Mouse (Mus musculus): Measurements from ENCODE around the gene Pfdn4.

Pfdn4 gene

DNA sequence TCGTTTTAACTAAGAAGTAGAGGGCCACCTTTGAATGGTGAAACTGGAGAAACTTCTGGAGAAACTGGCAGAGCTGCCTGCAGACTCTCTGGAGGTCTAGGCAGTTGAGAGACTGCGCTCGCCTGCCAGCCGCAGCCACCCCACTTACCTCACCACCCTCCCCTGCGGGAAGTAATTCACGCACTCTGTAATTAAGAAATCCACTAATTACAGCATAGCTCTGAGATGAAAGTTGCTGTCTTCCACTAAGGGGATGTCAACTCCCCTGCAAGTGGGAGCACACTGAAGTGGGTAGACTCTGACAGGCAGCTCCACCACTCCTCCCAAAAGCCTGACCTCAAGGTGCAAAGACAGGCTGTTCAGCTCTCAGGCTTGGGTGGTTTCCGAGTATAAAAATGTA lies 55.9 kb downstream of the Pfdn4 start:
- no peak for DNase-seq

DNA sequence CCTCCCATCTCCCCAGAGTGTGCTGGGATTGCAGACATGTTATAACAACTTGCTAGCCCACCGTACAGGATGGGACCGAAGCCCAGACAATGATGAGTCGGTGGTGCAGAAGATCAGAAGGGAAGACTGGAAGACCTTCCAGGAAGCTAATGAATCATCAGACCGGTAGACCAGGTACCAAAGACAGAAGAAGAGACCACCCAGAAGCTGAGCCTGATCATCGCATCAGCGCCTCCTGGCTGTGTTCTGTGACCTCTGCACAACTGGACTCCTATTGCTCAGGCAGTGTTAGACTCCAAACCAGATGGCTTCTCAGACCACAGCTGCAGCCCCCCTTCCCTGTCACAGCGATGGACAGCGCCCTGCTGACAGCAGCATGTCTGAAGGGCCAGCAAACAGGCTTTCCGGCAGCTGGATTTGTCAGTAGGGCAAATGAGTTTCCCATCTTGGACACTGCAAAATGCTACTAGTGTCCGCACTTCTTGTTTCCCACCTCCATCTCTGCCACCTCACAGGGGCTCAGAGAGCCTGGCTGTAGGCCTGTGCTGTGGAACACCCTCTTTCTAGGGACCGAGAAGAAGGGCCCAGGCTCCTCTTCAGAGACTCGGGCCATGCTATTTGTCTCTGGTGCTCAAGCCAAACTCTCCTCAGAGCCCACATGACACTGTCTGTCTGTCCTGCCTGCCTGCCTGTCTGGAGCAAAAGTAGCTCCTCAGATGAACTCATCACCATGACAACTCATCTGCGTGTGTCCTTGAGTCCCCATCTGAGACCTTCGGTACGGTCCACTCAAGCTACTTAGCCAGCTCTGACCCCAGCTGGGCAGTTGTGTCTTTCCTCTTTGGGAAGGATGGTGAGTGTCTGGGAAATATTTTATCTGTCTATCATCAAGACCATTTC lies 68.0 kb downstream of the Pfdn4 start:
- DNase-seq = no peak

DNA sequence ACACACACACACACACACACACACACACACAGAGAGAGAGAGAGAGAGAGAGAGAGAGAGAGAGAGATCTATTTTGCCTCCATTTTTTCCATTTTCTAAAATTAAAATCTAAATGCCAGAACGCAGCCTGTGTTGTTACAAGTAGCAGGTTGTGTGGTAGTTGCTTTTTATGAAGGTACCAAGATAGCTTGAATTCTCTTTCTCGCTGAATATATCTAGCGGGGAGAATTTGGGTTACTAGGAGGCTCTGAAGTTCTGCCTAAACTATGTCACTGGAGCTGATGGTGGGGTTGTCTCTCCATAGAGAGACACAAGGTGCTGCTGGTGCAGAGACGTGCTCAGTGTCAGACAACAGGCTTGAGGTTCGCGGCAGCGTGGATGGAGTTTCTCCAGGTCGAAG lies 68.8 kb downstream of the Pfdn4 start:
- no peak for DNase-seq
